Mouse (Mus musculus) thymus, adult 18-20 months (tissue): Measurements from ENCODE around the gene Rnf25.

Source experiments
- DNase-seq, 2 experiments: peaks; one replicate each; pipeline ENCODE4 v3.0.0; 2022; ENCODE audit warnings: mixed read lengths in 2 of 2

Rnf25 gene

DNA sequence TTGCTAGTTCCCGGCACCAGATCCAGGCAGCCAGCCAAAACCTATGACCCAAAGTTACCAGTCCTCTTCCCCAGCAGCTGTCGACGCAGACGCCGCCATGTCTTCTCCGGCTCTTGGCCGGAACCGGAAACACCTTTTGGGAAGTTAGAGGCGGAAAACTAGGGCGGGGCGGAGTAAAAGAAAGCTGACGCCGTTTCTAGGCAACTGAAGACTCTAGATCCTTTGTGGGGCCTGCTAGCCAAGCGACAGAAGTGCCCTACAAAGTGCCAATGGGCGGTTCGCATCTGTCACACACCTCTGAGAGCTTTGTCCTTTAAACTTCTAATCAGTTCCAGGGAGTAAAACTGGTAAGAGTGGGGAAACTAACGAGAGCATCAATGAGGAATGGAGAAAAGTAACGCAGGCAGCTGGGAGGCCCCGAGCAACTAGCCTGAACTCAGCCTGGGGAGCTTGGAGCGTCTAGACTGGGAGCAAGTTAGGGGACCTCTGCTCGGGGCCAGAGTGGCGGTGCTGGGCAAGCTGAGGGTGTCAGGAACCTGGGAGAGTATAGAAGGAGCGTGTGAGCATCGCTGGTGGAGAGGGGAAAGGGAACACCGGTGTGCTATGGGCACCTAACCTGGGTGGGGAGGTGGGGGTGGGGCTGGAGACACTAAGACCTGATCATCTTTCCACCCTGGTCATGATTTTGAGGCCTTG lies at the start of gene Rnf25, which contains the start of gene Stk36:
Gene Rnf25, minus strand, starts transcription at position 131 of the 696 bp plus-strand sequence.
Gene Stk36, plus strand, starts transcription at position 179 of the 696 bp plus-strand sequence.
- DNase-seq, result peak; percentile 72 to 78

DNA sequence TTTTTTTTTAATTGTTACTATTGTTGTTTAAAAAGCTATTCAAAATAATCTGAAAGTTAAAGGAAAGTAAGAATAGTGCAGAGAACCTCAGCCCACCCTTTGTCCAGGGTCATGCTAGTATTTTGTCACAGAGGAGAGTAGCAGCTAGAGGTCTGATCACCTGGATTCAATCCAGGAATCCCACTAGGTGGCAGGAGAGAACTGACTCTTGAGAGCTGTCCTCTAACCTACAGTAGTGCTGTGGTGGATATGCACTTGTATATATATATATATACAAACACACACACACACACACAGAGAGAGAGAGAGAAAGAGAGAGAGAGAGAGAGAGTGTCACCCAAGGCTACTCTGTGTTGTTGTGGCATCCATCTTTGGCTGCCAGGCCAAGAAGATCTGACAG lies 42.7 kb upstream of the Rnf25 start:
- no peak for DNase-seq

DNA sequence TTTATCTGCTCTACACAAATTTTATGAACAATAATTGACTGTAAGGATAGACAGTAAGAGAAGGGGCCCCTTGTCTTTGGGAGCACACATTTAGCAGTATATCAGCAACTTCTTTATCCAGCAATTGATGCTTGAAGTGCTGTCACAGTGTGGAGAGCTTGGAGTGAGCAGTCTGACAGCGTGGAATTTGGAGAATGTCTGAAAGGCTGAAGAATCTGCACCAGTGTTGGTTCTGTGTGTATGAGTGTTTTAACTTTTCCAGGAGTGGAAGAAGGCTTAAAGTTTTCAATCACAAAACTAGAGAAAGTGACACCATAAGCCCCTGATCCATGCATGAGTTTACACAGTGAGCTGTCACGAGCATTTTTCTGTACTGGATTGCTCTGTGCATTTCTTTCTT lies 42.3 kb upstream of the Rnf25 start:
- no peak for DNase-seq

DNA sequence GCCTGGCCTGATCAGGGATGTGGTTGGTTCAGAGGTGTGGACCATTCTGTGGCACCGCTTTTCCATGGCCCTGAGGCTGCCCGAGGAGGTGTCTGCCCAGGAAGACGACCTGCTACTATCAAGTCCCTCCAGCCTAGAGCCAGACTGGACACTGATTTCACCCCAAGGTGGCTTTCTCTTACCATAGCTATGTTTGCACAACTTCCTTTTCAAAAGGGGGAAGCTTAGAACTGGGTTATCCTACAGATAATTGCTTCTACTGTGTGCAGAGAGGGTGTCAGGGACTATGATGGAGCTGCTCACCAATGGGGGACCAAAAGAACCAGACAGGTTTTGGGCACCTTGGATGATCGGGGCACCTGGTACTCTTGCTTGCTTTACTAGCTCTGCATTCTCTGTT lies 31.5 kb upstream of the Rnf25 start:
- DNase-seq, result no peak

DNA sequence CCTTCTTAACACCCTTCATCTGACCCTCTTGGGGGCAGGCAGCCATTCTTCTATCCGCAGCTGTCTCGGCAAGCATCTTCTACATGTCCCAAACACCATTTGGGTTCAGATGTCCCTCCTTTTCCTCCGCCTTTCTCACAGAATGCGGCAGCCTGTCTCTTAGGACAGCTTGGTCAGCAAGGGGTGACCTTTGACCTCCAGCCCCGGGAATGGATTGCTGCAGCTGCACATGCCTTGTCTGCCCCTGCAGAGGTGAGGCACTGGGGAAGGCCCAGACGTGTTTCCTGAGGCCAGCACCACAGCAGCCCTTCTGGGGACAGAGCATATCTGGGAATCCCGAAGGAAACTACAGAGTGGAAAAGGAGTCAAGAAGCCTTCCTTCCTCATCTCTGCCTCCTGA lies 26.8 kb upstream of the Rnf25 start:
- DNase-seq, result no peak

DNA sequence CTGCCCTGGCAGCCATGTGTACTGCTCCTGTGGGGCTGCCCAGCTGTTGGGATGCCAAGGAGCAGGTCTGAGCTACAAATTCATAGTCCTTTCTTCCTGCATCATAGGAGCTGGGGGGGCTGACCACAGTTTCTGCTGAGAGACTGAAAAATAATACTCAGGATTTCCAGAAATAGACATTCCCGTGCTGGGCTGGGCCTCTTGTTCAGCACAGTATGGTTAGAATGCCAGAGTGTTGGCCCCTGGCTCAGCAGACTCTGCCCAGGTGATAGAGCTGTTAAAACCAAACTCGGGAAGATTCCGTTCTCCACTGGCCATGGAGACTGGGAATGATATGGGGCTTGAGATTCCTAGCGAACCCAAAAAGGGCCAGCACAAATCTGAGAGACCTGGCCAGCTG lies 24.9 kb upstream of the Rnf25 start:
- DNase-seq, result no peak

DNA sequence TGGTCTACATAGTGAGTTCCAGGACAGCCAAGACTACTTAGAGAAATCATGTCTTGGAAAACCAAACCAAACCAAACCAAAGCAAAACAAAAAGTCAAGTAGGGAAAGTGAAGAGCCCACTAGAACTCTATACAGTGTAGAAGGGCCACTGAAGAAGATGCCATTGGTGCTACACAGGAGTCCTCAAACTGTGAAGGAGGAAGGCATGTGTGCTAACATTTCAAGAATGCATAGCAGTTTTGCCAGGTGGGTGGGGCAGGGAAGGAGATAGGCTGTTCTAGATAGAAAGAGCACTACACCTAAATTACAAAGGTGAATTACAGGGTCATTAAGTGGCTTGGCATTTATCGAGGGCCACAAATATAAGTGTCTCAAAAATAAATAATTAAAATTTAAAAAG lies 23.0 kb upstream of the Rnf25 start:
- DNase-seq, result no peak

DNA sequence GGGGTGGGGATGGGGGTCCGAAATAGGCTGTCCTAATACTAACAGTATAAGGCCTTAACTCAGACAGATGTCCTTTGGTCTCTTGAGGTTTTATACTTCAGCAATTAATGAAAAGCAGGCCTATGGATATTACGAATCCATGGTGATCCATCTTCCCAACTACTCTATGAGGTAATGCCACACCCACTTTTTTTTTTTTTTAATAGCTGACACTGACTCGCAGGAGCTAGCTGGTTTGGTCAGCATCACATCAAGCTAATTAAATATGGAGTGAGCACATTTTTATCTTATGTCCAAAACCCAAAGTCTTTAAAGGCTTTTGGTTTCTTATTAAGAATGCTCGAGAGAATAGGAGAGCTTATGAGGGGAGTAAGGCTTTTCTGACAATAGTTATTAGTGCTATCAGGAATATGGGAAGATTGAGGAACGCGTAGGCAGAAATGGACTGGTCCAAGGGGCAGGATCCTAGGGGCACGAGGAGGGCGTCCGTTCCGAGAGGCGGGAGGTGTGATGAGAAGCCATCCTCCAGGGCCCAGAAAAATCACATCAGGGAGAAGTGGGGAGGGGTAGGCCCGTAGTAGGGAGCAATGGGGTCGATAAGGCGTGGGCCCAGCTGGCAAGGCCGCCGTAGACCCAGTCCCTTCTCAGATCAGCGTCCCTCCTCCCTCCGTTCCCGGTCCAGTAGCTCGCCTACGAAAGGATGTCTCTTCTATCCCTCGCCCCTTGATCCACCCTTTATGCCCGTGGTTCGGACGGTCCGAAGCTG lies 513 bp downstream of the Rnf25 start:
- DNase-seq, result no peak

DNA sequence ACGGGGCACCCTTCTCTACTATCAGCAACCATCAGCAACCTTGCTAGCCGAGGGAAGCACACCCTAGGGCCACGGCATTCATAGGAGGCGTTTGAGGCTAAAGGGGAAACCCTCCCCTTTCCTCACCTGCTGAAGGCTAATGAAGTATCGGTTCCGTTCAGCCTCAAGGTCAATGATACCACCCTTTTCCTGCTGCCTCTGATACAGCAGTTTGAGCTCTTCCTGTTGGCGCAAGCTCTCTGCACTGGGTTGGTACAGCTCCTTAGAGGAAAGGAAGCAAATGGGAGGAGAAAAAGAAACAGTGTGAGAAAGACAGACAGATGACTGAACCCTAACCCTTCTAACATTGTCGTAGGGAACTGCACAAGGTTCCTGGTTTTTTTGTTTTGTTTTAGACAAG lies 6.8 kb downstream of the Rnf25 start:
- no peak for DNase-seq

DNA sequence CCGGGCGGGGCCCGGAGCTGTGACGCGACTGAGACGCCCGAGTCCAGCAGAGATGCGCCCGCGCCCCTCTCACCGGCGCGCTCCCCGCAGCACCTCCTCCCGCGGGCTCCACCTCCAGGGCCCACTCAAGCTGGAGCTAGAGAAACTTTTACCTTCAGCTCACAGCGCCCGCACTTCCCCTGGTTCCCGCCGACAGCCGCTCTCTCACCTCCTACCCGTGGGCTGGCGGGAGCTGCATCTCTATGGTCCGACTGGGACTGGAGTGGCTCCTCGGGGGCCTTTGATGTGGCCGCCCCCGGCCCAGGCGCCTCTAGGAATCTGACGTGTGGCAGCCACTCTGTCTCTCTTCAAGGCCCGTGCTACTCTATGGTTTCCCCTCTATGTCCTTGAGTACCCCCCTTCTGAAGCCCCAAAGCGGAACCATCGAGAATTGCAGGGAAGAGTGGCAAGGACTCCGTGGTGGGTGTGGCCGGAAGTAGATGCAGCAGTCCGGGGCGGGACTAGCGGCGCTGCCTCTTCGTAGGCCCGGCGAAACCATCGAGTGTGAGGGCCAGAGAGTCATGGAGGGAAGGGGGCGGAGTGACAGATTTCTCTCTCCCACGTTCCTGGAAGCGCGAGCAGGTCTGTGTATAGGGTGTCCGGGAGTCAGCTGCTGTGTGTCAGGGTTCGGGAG lies 13.3 kb downstream of the Rnf25 start, which contains the start of the genes Zfp142 and Bcs1l:
Gene Zfp142, minus strand, starts transcription at position 474 of the 673 bp plus-strand sequence.
Gene Bcs1l, plus strand, starts transcription at position 517 of the 673 bp plus-strand sequence.
- peak; percentile 98 to 99 for DNase-seq

DNA sequence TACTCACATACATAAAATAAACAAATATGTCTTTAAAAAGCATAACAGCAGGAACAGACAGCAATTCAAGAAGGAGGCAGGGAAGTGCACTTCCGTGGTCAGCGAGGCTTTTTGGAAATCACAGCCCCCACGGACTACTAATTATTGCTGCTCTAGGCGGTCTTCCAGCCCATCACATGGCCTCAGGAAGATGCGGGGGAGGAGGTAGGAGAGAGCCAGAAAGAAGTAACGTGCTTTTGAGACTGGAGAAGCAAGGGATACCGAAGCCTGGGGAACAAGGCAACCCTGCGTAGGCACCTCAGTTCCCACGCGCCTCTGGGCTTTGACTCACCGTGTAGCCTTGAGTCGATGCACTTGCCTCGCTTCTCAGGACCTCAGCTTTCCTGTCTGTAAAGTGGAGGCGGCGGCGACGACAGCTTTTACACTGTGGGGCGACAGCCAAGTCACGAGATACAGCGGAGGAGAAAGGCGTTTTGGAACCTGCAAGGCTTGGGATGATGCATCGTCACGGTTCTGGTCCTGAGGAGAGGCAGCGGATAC lies 13.9 kb downstream of the Rnf25 start:
- no peak for DNase-seq

DNA sequence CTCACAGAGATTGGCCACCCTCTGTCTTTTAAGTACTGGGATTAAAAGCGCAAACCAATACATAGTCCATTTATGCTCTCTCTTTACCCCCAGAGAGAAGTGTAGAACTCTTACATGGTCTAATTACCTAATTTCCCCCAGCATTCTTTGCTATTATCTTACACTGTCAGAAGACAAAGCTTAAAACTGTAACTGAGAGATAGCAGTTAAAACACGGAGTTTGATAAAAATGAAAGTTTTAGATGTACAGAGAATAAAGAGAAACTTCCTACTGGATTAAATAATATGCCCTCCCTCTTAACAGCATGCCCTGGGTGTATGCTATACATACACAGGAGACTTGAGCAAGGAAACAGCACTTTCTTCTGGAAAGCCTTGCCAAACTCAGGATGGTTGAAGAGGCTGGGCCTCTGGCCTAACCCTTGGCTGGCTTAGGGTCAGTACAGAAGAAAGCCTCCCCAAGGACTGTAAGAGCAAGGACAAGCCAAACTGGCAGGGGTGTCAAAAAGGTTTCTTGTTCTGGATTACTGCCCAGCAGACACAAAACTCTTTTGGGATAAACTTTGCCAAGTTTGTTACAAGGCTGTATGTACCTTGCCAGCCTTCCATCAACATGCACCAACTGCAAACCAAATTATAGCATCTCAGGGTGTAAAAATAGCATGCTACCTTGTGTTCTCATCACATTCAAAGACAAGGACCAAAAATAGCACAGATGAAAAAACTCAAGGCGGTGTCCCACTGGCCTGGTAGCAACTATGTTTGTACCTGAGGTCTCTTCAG lies 16.4 kb downstream of the Rnf25 start:
- no peak for DNase-seq

DNA sequence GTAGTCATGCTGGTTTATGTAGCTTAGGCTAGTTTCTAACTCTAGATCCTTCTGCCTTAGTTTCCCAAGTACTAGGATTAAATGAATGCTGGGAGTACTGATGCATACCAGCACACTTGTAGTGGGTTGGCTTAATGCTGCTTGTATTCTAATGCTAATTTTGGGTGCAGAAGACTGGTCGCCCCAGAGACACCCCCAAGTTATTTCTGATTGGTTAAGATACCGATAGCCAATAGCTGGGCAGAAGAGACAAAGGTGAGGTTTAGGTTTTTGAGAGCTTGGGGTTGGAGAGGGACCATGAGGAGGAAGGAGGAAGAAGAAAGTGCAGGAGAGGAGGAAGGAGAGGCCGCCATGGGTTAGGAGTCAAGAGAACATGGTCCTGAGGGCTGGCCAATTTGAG lies 18.6 kb downstream of the Rnf25 start:
- DNase-seq, result no peak

DNA sequence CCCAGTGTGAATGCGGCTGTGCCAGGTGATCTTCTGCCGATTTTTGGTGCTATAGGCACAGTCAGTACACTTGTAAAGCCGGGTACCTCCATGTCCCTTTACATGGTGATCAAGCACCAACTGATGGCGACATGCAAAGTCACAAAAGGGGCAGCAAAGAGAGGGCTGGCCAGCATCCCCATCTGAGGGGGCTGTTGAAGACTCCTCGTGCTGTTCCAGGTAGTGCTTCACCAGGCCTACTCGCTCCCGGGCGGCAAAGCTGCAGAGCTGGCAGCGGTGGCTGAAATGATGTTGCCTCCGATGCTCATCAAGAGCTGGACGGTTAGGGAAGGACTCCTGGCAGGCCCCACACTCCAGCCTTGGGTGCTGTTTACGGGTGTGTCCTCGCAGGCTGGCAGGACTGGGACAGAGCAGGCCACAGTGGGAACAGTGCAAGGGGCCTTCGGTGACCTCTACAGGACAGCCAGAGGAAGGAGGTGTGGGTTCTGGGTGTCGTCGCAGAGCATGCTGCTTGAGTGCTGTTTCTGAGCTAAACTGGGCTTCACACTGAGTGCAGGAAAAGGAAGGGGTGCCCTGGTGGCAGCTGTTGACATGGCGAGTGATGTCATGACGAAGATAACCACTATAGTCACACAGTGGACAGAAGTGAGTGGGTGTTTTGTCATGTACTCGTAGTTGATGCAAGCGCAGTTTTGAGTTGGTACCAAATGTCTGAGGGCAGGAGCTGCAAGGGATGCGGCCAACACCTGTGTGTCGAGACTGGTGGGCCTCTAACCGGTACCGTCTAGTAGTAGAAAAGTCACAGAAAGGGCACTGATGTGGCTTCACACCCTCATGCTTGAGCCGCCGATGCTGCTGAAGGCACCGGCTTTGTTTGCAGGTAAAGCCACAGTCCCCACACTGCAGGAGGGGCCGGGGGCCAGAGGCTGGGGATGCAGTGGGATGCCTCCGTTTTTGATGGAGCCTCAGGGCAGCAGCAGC lies 31.2 kb downstream of the Rnf25 start:
- DNase-seq, result no peak

DNA sequence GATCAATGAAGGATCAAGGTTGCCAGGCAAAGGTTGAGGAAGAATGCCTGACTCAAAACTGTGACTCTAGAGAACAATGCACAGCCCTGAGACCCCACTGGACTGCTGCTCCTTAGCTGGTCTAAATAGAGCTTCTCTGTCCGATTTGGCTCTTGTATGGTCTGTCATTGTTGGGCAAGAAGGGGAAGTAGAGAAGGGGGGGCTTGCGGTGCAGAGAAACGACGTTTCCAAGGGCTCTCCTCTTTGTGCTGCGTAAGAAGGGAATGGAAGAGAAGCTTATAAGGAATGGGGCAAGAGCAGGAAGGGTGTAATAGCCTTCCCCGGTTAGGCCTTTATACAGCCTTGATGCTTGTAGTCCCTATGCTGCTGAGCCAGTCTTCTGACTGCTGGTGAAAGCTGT lies 35.4 kb downstream of the Rnf25 start:
- DNase-seq, result no peak

DNA sequence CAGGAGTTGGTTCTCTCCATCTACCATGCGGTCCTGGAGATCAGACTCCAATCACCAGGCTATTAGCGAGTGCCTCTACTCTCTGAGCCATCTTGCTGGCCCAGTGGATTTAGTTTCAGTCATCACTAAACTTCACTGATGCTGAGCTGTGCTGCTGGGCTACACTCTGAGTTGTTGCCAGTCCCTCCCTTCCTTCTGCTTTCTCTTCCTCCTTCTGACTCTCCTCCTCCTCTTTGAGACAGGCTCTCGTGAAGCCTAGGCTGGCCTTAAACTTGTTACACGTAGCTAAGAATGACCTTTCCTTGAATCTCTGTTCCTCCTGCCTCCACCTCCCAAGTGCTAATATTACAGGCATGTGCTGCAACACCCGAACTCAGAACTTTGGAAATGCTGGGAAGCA lies 42.1 kb downstream of the Rnf25 start:
- DNase-seq, result no peak

DNA sequence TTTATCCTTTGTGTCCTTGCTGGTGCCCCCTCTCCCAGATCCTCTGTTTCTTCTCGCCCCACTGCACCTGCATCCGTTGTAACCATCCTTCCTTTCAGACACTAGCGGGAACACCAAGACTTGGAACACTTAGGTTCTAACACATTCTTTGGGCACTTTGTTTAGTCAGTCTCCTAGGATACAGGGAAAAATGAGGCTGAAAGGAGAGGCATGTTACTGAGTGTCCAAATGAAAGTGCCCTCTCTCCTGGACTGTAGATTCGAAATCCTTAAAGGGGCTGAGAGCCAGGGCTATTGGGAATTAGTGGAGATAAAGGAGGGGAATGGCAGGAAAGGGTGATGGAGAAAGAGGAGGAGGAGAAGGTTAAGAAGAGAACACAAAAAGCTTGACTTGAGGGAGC lies 57.0 kb downstream of the Rnf25 start, which contains the start of gene Usp37:
Gene Usp37, minus strand, starts transcription at position 101 of the 400 bp plus-strand sequence.
- no peak for DNase-seq
